Mouse (Mus musculus): ENCODE measurements around the gene Pard6a. TPM values are rescaled to one million over a fixed set of nuclear protein-coding genes. Genes with fewer than 3 reads are reported as not detected.

Pard6a gene
- total RNA-seq, 2 experiments from 2014 or later: 5.2 to 7.0 TPM

GRCm38 (mm10) chr8:105732186-105732585 is 31.2 kb downstream of the Pard6a start:
- intact Hi-C loops (cut with DNase I; ENCODE audit: low total_unique reads): no loop called here
- no peak for DNase-seq

DNA sequence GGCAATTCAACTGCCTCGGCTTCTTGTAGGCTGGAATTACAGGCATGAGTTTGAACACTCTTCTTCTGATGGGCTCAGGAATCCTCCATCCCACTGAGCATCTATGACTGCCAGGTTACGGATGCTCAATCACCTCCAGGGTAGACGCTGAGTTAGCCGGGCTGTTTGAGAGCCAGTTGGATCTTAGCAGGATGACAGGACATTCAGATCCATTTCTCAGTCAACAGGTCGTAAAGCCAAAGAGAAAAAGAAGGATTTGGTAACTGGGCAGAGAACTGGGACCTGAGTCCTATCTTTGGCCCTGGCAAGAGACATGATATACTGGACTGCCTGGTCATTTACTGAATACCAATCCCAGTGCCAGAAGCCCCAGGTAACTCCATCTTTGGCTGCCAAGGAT is 38.3 kb downstream of the Pard6a start:
- DNase-seq: peak; percentile 6
- intact Hi-C loops (cut with DNase I; ENCODE audit: low total_unique reads): no loop called here

GRCm38 (mm10) chr8:105743301-105743700 is 42.4 kb downstream of the Pard6a start:
- no peak for DNase-seq
- intact Hi-C loops (cut with DNase I; ENCODE audit: low total_unique reads): no loop called here

DNA sequence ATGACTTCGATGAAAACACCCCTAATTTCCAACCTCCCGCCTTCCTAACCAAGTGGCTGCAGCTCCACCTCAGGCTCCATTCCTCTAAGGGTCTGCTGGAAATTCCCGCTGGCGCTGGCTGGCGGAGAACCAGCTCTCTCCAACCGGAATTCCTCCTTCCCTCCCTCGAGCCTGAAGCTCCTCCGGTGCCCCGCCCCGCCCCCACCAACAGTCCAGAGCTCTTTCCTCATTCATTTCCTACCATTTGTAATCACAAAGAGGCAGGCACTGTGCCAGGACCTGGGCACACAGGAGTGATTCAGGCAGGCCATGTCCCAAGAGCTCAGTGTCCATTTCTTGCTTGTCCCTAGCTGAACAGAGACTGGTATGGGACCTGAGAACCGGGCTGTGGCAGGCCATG is 49.7 kb downstream of the Pard6a start:
- intact Hi-C loops (cut with DNase I; ENCODE audit: low total_unique reads): no loop called here
- DNase-seq: peak; percentile 58

Other genes starting within 250 kb of the Pard6a start
- gene Tppp3, start 229.6 kb upstream of the Pard6a start, total RNA-seq (2021): 100 to 1,000 TPM; 191 to 254 TPM
- gene Zdhhc1, start 204.2 kb upstream of the Pard6a start, total RNA-seq (2021): 10 to 100 TPM; 10.1 to 11.2 TPM
- 1 to 10 TPM; 1.9 to 2.1 TPM for gene Hsd11b2, start 182.4 kb upstream of the Pard6a start, total RNA-seq (2021)
- 10 to 100 TPM; 43.2 to 44.7 TPM for gene Atp6v0d1, start 135.1 kb upstream of the Pard6a start, total RNA-seq (2021)
- 10 to 100 TPM; 18.9 to 20.6 TPM for gene Ripor1, start 95.9 kb upstream of the Pard6a start, total RNA-seq (2021)
- gene Ctcf, start 64.6 kb upstream of the Pard6a start, total RNA-seq (2021): 10 to 100 TPM; 34.5 TPM
- 1 to 10 TPM in 1 of 2 experiments, under 1 TPM in 1; 0.73 to 1.7 TPM for gene Agrp, start 63.8 kb upstream of the Pard6a start, total RNA-seq (2021)
- gene Carmil2, start 14.9 kb upstream of the Pard6a start, total RNA-seq (2021): under 1 TPM; 0.18 to 0.35 TPM
- gene Acd, start within 50 bp of the Pard6a start, total RNA-seq (2021): 10 to 100 TPM in 1 of 2 experiments, 1 to 10 TPM in 1; 9.2 to 10.3 TPM
- gene 4933405L10Rik, start 6.5 kb downstream of the Pard6a start, total RNA-seq (2021): not detected
- gene Enkd1, start 7.1 kb downstream of the Pard6a start, total RNA-seq (2021): 1 to 10 TPM; 1.6 to 1.7 TPM
- 1 to 10 TPM; 7.8 to 7.9 TPM for gene Gfod2, start 57.5 kb downstream of the Pard6a start, total RNA-seq (2021)
- gene Ranbp10, start 126.2 kb downstream of the Pard6a start, total RNA-seq (2021): 10 to 100 TPM; 20.1 to 20.2 TPM
- gene Tsnaxip1, start 126.6 kb downstream of the Pard6a start, total RNA-seq (2021): not detected
- 1 to 10 TPM; 1.9 to 3.9 TPM for gene Cenpt, start 152.1 kb downstream of the Pard6a start, total RNA-seq (2021)
- gene Thap11, start 154.0 kb downstream of the Pard6a start, total RNA-seq (2021): 10 to 100 TPM; 19.6 to 22.7 TPM
- gene Nutf2, start 159.4 kb downstream of the Pard6a start, total RNA-seq (2021): 10 to 100 TPM; 63.8 to 66.0 TPM
- 10 to 100 TPM; 21.1 to 21.5 TPM for gene Edc4, start 179.7 kb downstream of the Pard6a start, total RNA-seq (2021)
- gene Nrn1l, start 192.4 kb downstream of the Pard6a start, total RNA-seq (2021): under 1 TPM in 1 of 2 experiments, not detected in 1; 0.69 TPM
- 10 to 100 TPM; 12.8 to 13.8 TPM for gene Pskh1, start 199.3 kb downstream of the Pard6a start, total RNA-seq (2021)
- not detected for gene Ctrl, start 232.7 kb downstream of the Pard6a start, total RNA-seq (2021)
- gene Psmb10, start 237.3 kb downstream of the Pard6a start, total RNA-seq (2021): 10 to 100 TPM; 19.3 to 20.9 TPM
- gene Lcat, start 242.2 kb downstream of the Pard6a start, total RNA-seq (2021): under 1 TPM; 0.21 to 0.29 TPM

Measured in gastrocnemius, postnatal 14 days (tissue).